11 mouse cellular contexts compared by ENCODE assay signal in the genomic region with DNA sequence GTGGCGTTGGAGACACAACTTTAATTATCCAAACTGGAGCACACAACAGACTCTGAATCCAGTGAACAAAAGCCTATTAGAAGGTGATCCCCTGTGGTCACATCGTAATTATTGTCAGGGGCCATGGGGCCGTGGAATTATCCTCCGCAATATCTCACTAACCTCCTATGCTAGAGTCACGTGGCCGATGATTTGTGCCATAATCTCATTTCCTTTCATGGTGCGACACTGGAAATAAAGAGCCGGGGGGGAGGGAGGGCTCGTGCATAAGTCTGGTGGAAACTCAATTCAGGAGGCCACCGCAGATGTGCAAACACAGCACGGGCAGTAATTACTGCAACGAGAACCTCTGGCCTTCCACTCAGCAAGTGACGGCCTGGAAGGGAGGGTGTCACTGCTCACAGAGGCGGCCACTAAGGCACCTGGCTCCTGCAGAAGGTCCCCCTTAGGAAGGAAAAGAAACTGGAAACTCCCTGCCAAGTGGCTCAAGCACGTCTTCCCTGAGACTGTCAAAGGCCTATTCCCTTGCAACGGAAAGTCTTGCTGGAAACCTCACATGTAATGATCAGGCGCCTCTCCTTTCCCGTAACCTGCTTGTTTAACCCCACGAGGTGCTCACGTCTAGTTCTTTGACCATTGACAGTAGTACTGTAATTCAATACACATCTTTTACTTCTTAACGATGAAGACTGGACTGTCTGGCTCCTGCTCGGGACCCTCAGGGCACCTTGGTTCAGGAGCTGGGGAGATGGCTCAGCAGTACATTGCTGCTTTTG.
DNase-seq lines count a peak whose midpoint lies in the region; ATAC-seq and TF ChIP-seq lines count a peak whose summit lies in the region.
"Had no signal": no experiment of that assay in that cellular context is flagged by ENCODE, and none has a peak within 500 bp of the region (broad histone marks: within the 10 kb centered on the region; RNA-seq: fewer than 3 reads in every experiment).

No protein-coding gene starts in this region.

- H3K27ac ChIP-seq in forebrain, embryonic 10.5 days, result peak overlapping the region; percentile 82
- H3K27ac ChIP-seq in forebrain, postnatal 0 days (ENCODE audit: low read depth, low read length), result no peak overlapping the region
- no peak overlapping the region for H3K27ac ChIP-seq in embryonic facial prominence, embryonic 14.5 days (replicated peaks; ENCODE audit: low read depth, low read length)
- H3K27ac ChIP-seq in intestine, embryonic 15.5 days, result no peak overlapping the region
- H3K27ac ChIP-seq: liver, embryonic 13.5 days had no signal

- no peak for ATAC-seq in forebrain, postnatal 0 days
- peak; percentile 66 for ATAC-seq in embryonic facial prominence, embryonic 14.5 days (ENCODE audit: low read depth)
- peak; percentile 64 for ATAC-seq in intestine, embryonic 15.5 days
- ATAC-seq in cerebellum, adult (ENCODE audit: insufficient number of reproducible peaks, low FRiP score, low TSS enrichment), result no peak

- peaks cover 22% of the 10 kb centered on the region for H3K27me3 ChIP-seq in forebrain, embryonic 10.5 days (ENCODE audit: poor library complexity, severe bottlenecking)
- no peaks in the 10 kb centered on the region for H3K27me3 ChIP-seq in forebrain, postnatal 0 days (ENCODE audit: insufficient read depth, low read length)
- H3K27me3 ChIP-seq in embryonic facial prominence, embryonic 14.5 days (replicated peaks; ENCODE audit: control insufficient read depth, insufficient read depth, low read length), result no peaks in the 10 kb centered on the region
- no peaks in the 10 kb centered on the region for H3K27me3 ChIP-seq in intestine, embryonic 15.5 days (replicated peaks)

- H3K4me1 ChIP-seq in forebrain, embryonic 10.5 days, result peaks cover 46% of the 10 kb centered on the region
- H3K4me1 ChIP-seq in forebrain, postnatal 0 days (ENCODE audit: insufficient read depth), result peaks cover 28% of the 10 kb centered on the region
- peaks cover 16% of the 10 kb centered on the region for H3K4me1 ChIP-seq in embryonic facial prominence, embryonic 14.5 days (ENCODE audit: control insufficient read depth, insufficient read depth, low read length)
- H3K4me1 ChIP-seq in intestine, embryonic 15.5 days (replicated peaks), result peaks cover 13% of the 10 kb centered on the region; the same call in 1 of the 2 replicates
- H3K4me1 ChIP-seq: liver, embryonic 13.5 days had no signal

- H3K9ac ChIP-seq in forebrain, postnatal 0 days, result no peak overlapping the region
- no peak overlapping the region for H3K9ac ChIP-seq in embryonic facial prominence, embryonic 14.5 days (ENCODE audit: low read depth, low read length)
- no peak overlapping the region for H3K9ac ChIP-seq in intestine, embryonic 15.5 days
- H3K9ac ChIP-seq: liver, embryonic 13.5 days had no signal

- H3K36me3 ChIP-seq in forebrain, embryonic 10.5 days (replicated peaks), result no peaks in the 10 kb centered on the region
- H3K36me3 ChIP-seq in forebrain, postnatal 0 days (ENCODE audit: insufficient read depth), result no peaks in the 10 kb centered on the region
- no peaks in the 10 kb centered on the region for H3K36me3 ChIP-seq in embryonic facial prominence, embryonic 14.5 days (ENCODE audit: control insufficient read depth, insufficient read depth, low read length)
- H3K36me3 ChIP-seq in intestine, embryonic 15.5 days, result no peaks in the 10 kb centered on the region
- H3K36me3 ChIP-seq: liver, embryonic 13.5 days had no signal

- peak overlapping the region; percentile 18; the same call in 1 of the 2 replicates for H3K4me3 ChIP-seq in forebrain, embryonic 10.5 days
- H3K4me3 ChIP-seq in forebrain, postnatal 0 days (ENCODE audit: low read depth, low read length), result no peak overlapping the region
- H3K4me3 ChIP-seq in embryonic facial prominence, embryonic 14.5 days (ENCODE audit: low read depth, low read length), result no peak overlapping the region
- no peak overlapping the region for H3K4me3 ChIP-seq in intestine, embryonic 15.5 days (replicated peaks)
- H3K4me3 ChIP-seq: liver, embryonic 13.5 days had no signal

- 30% methylated on average over 22 of the region's 22 CpGs for WGBS in forebrain, embryonic 10.5 days
- WGBS in forebrain, postnatal 0 days, result 21% methylated on average over 22 of the region's 22 CpGs
- 29% methylated on average over 22 of the region's 22 CpGs for WGBS in embryonic facial prominence, embryonic 14.5 days
- WGBS in intestine, embryonic 15.5 days, result 48% methylated on average over 22 of the region's 22 CpGs

- no peak overlapping the region for H3K4me2 ChIP-seq in forebrain, postnatal 0 days (ENCODE audit: low read depth)
- no peak overlapping the region for H3K4me2 ChIP-seq in embryonic facial prominence, embryonic 14.5 days (ENCODE audit: low read depth, low read length)
- H3K4me2 ChIP-seq in intestine, embryonic 15.5 days (replicated peaks), result peak overlapping the region; percentile 27; the same call in 1 of the 2 replicates
- H3K4me2 ChIP-seq: liver, embryonic 13.5 days had no signal

- DNase-seq in forebrain, embryonic 10.5 days (ENCODE audit: extremely low spot score, low spot score), result peak; percentile 53
- no peak for DNase-seq in forebrain, postnatal 0 days
- peak; percentile 79 for DNase-seq in embryonic facial prominence, embryonic 14.5 days (ENCODE audit: low spot score)
- DNase-seq in neural tube, embryonic 10.5 days (ENCODE audit: extremely low spot score, low spot score), result peak; percentile 28
- DNase-seq in heart, postnatal 4 days, result no peak
- DNase-seq in urinary bladder, postnatal 36 days (ENCODE audit: low spot score in 2 of 2), result no peak
- DNase-seq: cerebellum, adult 11 months; gastrocnemius, postnatal 25 days; liver, embryonic 13.5 days had no signal

- no peaks in the 10 kb centered on the region for H3K9me3 ChIP-seq in forebrain, embryonic 10.5 days
- H3K9me3 ChIP-seq in forebrain, postnatal 0 days (ENCODE audit: low read length), result no peaks in the 10 kb centered on the region
- no peaks in the 10 kb centered on the region for H3K9me3 ChIP-seq in embryonic facial prominence, embryonic 14.5 days (ENCODE audit: control insufficient read depth, low read length)
- no peaks in the 10 kb centered on the region for H3K9me3 ChIP-seq in intestine, embryonic 15.5 days
- H3K9me3 ChIP-seq: liver, embryonic 13.5 days had no signal

- no peak for TF ChIP-seq CTCF in forebrain, postnatal 0 days (IDR thresholded peaks at IDR 0.05; ENCODE audit: low read depth)

Comparison
In these comparisons a context has a peak if more than half of its experiments do, and no peak if none do; other contexts are left out.
1. DNase-seq: peak in forebrain, embryonic 10.5 days (single experiment), embryonic facial prominence, embryonic 14.5 days (single experiment) and neural tube, embryonic 10.5 days (single experiment); none in forebrain, postnatal 0 days (single experiment), heart, postnatal 4 days (single experiment) and urinary bladder, postnatal 36 days (0 of 2).
2. ATAC-seq: peak in embryonic facial prominence, embryonic 14.5 days (single experiment) and intestine, embryonic 15.5 days (single experiment); none in forebrain, postnatal 0 days (single experiment) and cerebellum, adult (single experiment).